Mouse (Mus musculus) liver, embryonic 13.5 days (tissue): ENCODE measurements around the gene 1700067K01Rik. TPM values are rescaled to one million over a fixed set of nuclear protein-coding genes. Genes with fewer than 3 reads are reported as not detected.
"Not testable (repeated sequence)": the region's sequence is repeated elsewhere in the genome, so short reads cannot be mapped to it uniquely, and the experiment has no call there.

Experiments used
- ATAC-seq: fragments of 200-750 bp; cut with Nextera tagmentation; 2 replicates; pipeline ENCODE4 v1.8.0; 2017; ENCODE audit warnings: low read depth, mild to moderate bottlenecking, moderate number of reproducible peaks, moderate library complexity
- DNase-seq: peaks from one replicate; pipeline ENCODE4 v3.0.0; 2022
- H3K27ac ChIP-seq: fragments of 300-500 bp; sonication (generic); 2 replicates; pipeline ENCODE4 v1.5.1; 2015; ENCODE audit warnings: moderate library complexity, mild to moderate bottlenecking, inconsistent platforms
- H3K27me3 ChIP-seq: fragments of 300-500 bp; sonication (generic); 2 replicates; pipeline ENCODE4 v1.6.1; 2015; ENCODE audit warnings: mild to moderate bottlenecking, inconsistent platforms
- H3K36me3 ChIP-seq: fragments of 300-500 bp; sonication (generic); 2 replicates; pipeline ENCODE4 v1.6.1; 2015; ENCODE audit warnings: mild to moderate bottlenecking, inconsistent platforms
- H3K4me1 ChIP-seq: fragments of 300-500 bp; sonication (generic); replicated peaks from 2 replicates; pipeline ENCODE4 v1.6.1; 2015; ENCODE audit warnings: inconsistent platforms
- H3K4me2 ChIP-seq: fragments of 300-500 bp; sonication (generic); 2 replicates; pipeline ENCODE4 v1.6.1; 2015; ENCODE audit warnings: inconsistent platforms, mild to moderate bottlenecking, moderate library complexity
- H3K4me3 ChIP-seq: fragments of 300-500 bp; sonication (generic); replicated peaks from 2 replicates; pipeline ENCODE4 v1.5.1; 2015; ENCODE audit warnings: mild to moderate bottlenecking, inconsistent platforms
- H3K9ac ChIP-seq: fragments of 300-500 bp; sonication (generic); 2 replicates; pipeline ENCODE4 v1.6.1; 2015; ENCODE audit warnings: mild to moderate bottlenecking, inconsistent platforms
- H3K9me3 ChIP-seq: fragments of 300-500 bp; sonication (generic); replicated peaks from 2 replicates; pipeline ENCODE4 v1.6.1; 2016; ENCODE audit warnings: inconsistent platforms
- WGBS: fragments of 180-500 bp; shearing (Covaris S2); methylation state at CpG from one replicate; pipeline ENCODE4 v1.1.7; 2015; ENCODE audit not compliant: insufficient replicate concordance; 5-methylcytosine and 5-hydroxymethylcytosine counted together
- polyA plus RNA-seq: library from polyadenylated mRNA; unstranded; fragments of >200 nt; fragmentation: Nextera tagmentation; extraction: Ambion mirVana; gene quantifications from 2 replicates; pipeline ENCODE4 v1.2.1, GENCODE M21; 2015

Gene 1700067K01Rik
- polyA plus RNA-seq, 1 experiment from 2014 or later: 0.38 TPM

GRCm38 (mm10) chr8:83973161-83974031 is 27.9 kb upstream of the 1700067K01Rik start:
- H3K9me3 ChIP-seq: no peaks in the 10 kb centered on the region
- no peak for DNase-seq
- WGBS: 8% methylated on average over 37 of the region's 37 CpGs
- peak overlapping the region; percentile 96 for H3K4me2 ChIP-seq
- peaks cover 28% of the 10 kb centered on the region for H3K36me3 ChIP-seq
- H3K27ac ChIP-seq: peak overlapping the region; percentile 71
- peak overlapping the region; percentile 94 for H3K4me3 ChIP-seq
- H3K9ac ChIP-seq: peak overlapping the region; percentile 94
- H3K4me1 ChIP-seq: peaks cover 65% of the 10 kb centered on the region
- no peaks in the 10 kb centered on the region for H3K27me3 ChIP-seq
- ATAC-seq: no peak; the same call in 1 of the 2 replicates

- no peak overlapping the region; the same call in 1 of the 2 replicates for H3K4me3 ChIP-seq
- ATAC-seq: no peak
- 71% methylated on average over 4 of the region's 4 CpGs for WGBS
- peaks cover 17% of the 10 kb centered on the region for H3K36me3 ChIP-seq
- H3K4me1 ChIP-seq: peaks cover 67% of the 10 kb centered on the region
- H3K9me3 ChIP-seq: no peaks in the 10 kb centered on the region
- DNase-seq: no peak
- no peak overlapping the region for H3K27ac ChIP-seq
- H3K4me2 ChIP-seq: peak overlapping the region; percentile 96; the same call in 1 of the 2 replicates
- peak overlapping the region; percentile 13; the same call in 1 of the 2 replicates for H3K9ac ChIP-seq
- H3K27me3 ChIP-seq: no peaks in the 10 kb centered on the region
Observed at GRCm38 (mm10) chr8:83974521-83974920, 26.8 kb upstream of the 1700067K01Rik start.

GRCm38 (mm10) chr8:83976101-83976630 is 25.1 kb upstream of the 1700067K01Rik start:
- H3K27ac ChIP-seq: no peak overlapping the region
- H3K9ac ChIP-seq: no peak overlapping the region
- no peaks in the 10 kb centered on the region for H3K9me3 ChIP-seq
- DNase-seq (no peak), ATAC-seq (no peak)
- 67% methylated on average over 4 of the region's 4 CpGs for WGBS
- no peaks in the 10 kb centered on the region for H3K27me3 ChIP-seq
- H3K36me3 ChIP-seq: peaks cover 15% of the 10 kb centered on the region
- H3K4me2 ChIP-seq: no peak overlapping the region
- no peak overlapping the region for H3K4me3 ChIP-seq
- peaks cover 62% of the 10 kb centered on the region for H3K4me1 ChIP-seq

GRCm38 (mm10) chr8:83976779-83977350 is 24.4 kb upstream of the 1700067K01Rik start:
- Histone ChIP-seq H3K9ac (no peak overlapping the region), H3K36me3 (peaks cover 19% of the 10 kb centered on the region), H3K27me3 (no peaks in the 10 kb centered on the region), H3K4me1 (peaks cover 55% of the 10 kb centered on the region), H3K4me3 (no peak overlapping the region), H3K27ac (0 out of 2 replicates have a peak overlapping the region, but pooled peaks have one; percentile 35), H3K9me3 (no peaks in the 10 kb centered on the region), H3K4me2 (no peak overlapping the region)
- ATAC-seq (no peak), DNase-seq (no peak)
- 81% methylated on average over 5 of the region's 5 CpGs for WGBS

- Histone ChIP-seq H3K9ac (no peak overlapping the region), H3K4me3 (no peak overlapping the region), H3K36me3 (peaks cover 27% of the 10 kb centered on the region), H3K27me3 (no peaks in the 10 kb centered on the region), H3K9me3 (no peaks in the 10 kb centered on the region), H3K4me2 (no peak overlapping the region), H3K4me1 (peaks cover 55% of the 10 kb centered on the region), H3K27ac (peak overlapping the region; percentile 35)
- 43% methylated on average over 6 of the region's 6 CpGs for WGBS
- ATAC-seq (no peak), DNase-seq (no peak)
Observed at GRCm38 (mm10) chr8:83977646-83978045, 23.7 kb upstream of the 1700067K01Rik start.

GRCm38 (mm10) chr8:83978200-83978599 is 23.1 kb upstream of the 1700067K01Rik start:
- Histone ChIP-seq H3K4me1 (peaks cover 56% of the 10 kb centered on the region), H3K27ac (peak overlapping the region; percentile 35; the same call in 1 of the 2 replicates), H3K4me3 (no peak overlapping the region), H3K9me3 (no peaks in the 10 kb centered on the region), H3K4me2 (no peak overlapping the region), H3K27me3 (no peaks in the 10 kb centered on the region), H3K36me3 (peaks cover 32% of the 10 kb centered on the region), H3K9ac (no peak overlapping the region)
- 72% methylated on average over 9 of the region's 9 CpGs for WGBS
- ATAC-seq (no peak), DNase-seq (no peak)

GRCm38 (mm10) chr8:83980250-83980649 is 21.1 kb upstream of the 1700067K01Rik start:
- no peak for DNase-seq
- no peak for ATAC-seq
- Histone ChIP-seq H3K9ac (no peak overlapping the region), H3K4me1 (peaks cover 35% of the 10 kb centered on the region), H3K27ac (no peak overlapping the region), H3K36me3 (peaks cover 50% of the 10 kb centered on the region), H3K27me3 (no peaks in the 10 kb centered on the region), H3K9me3 (no peaks in the 10 kb centered on the region), H3K4me2 (no peak overlapping the region), H3K4me3 (no peak overlapping the region)
- WGBS: 71% methylated on average over 1 of the region's 1 CpGs

- Histone ChIP-seq H3K4me2 (no peak overlapping the region), H3K4me1 (peaks cover 34% of the 10 kb centered on the region), H3K27ac (no peak overlapping the region), H3K9me3 (no peaks in the 10 kb centered on the region), H3K9ac (no peak overlapping the region), H3K27me3 (no peaks in the 10 kb centered on the region), H3K4me3 (no peak overlapping the region), H3K36me3 (peaks cover 54% of the 10 kb centered on the region)
- no peak for ATAC-seq
- WGBS: 74% methylated on average over 8 of the region's 8 CpGs
- DNase-seq: no peak
Observed at GRCm38 (mm10) chr8:83980845-83981244, 20.5 kb upstream of the 1700067K01Rik start.

- Histone ChIP-seq H3K9ac (no peak overlapping the region), H3K27ac (no peak overlapping the region), H3K36me3 (peaks cover 61% of the 10 kb centered on the region), H3K4me1 (peaks cover 28% of the 10 kb centered on the region), H3K4me3 (no peak overlapping the region), H3K4me2 (no peak overlapping the region), H3K9me3 (no peaks in the 10 kb centered on the region), H3K27me3 (no peaks in the 10 kb centered on the region)
- ATAC-seq (no peak), DNase-seq (no peak)
- WGBS: 85% methylated on average over 7 of the region's 7 CpGs
Observed at GRCm38 (mm10) chr8:83981533-83981932, 19.8 kb upstream of the 1700067K01Rik start.

- Histone ChIP-seq H3K36me3 (peaks cover 70% of the 10 kb centered on the region), H3K27ac (no peak overlapping the region), H3K4me2 (no peak overlapping the region), H3K9me3 (no peaks in the 10 kb centered on the region), H3K9ac (no peak overlapping the region), H3K4me1 (peaks cover 19% of the 10 kb centered on the region), H3K4me3 (no peak overlapping the region), H3K27me3 (no peaks in the 10 kb centered on the region)
- ATAC-seq: peak; percentile 80
- WGBS: 56% methylated on average over 4 of the region's 4 CpGs
- DNase-seq: no peak
Observed at GRCm38 (mm10) chr8:83982449-83982848, 18.9 kb upstream of the 1700067K01Rik start.

- H3K9me3 ChIP-seq, H3K27ac ChIP-seq, ATAC-seq, H3K27me3 ChIP-seq, H3K4me2 ChIP-seq, H3K9ac ChIP-seq, DNase-seq, H3K4me3 ChIP-seq: not testable (repeated sequence)
- peaks cover 78% of the 10 kb centered on the region for H3K36me3 ChIP-seq
- H3K4me1 ChIP-seq: peaks cover 11% of the 10 kb centered on the region
- WGBS: 86% methylated on average over 2 of the region's 2 CpGs
Observed at GRCm38 (mm10) chr8:83983222-83983621, 18.1 kb upstream of the 1700067K01Rik start.
